Mouse (Mus musculus): ENCODE data around the gene Anapc2. TPM values are rescaled to one million over a fixed set of nuclear protein-coding genes. Genes with fewer than 3 reads are reported as not detected.
"Not testable (repeated sequence)": the region's sequence is repeated elsewhere in the genome, so short reads cannot be mapped to it uniquely, and the experiment has no call there.

The Anapc2 gene
- total RNA-seq, 1 experiment from 2014 or later = 39.0 TPM

DNA sequence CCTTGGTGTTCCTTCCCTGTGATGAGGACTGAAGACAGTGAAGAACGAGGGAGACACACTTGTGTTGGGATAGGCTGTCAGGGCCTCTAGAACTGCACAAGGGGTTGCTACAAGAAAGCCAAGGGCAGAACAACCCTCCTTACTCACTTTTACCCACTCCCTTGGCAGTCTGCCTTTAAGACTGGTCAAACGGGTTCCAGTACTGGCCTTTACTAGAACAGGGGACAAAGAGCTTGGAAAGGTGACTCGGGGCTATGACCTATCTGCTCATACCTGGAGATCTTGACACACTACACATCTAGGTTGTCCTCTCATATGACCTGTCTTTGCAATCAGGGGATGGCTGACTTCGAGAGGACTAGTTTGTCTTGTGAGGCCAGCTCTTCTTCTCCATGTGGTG, 34.8 kb upstream of the Anapc2 start:
- no peak for ATAC-seq (replicated peaks in 1 of 2; ENCODE audit: insufficient read depth in 1 of 2, low FRiP score in 2 of 2, low TSS enrichment in 1 of 2, low read depth in 1 of 2, poor library complexity in 2 of 2, severe bottlenecking in 2 of 2)

- ATAC-seq (replicated peaks in 1 of 2; ENCODE audit: insufficient read depth in 1 of 2, low FRiP score in 2 of 2, low TSS enrichment in 1 of 2, low read depth in 1 of 2, poor library complexity in 2 of 2, severe bottlenecking in 2 of 2) = no peak
Measured at GRCm38 (mm10) chr2:25238106-25238505, 34.2 kb upstream of the Anapc2 start.

- no peak for ATAC-seq (replicated peaks in 1 of 2; ENCODE audit: insufficient read depth in 1 of 2, low FRiP score in 2 of 2, low TSS enrichment in 1 of 2, low read depth in 1 of 2, poor library complexity in 2 of 2, severe bottlenecking in 2 of 2)
Measured at GRCm38 (mm10) chr2:25239766-25240165, 32.5 kb upstream of the Anapc2 start.

DNA sequence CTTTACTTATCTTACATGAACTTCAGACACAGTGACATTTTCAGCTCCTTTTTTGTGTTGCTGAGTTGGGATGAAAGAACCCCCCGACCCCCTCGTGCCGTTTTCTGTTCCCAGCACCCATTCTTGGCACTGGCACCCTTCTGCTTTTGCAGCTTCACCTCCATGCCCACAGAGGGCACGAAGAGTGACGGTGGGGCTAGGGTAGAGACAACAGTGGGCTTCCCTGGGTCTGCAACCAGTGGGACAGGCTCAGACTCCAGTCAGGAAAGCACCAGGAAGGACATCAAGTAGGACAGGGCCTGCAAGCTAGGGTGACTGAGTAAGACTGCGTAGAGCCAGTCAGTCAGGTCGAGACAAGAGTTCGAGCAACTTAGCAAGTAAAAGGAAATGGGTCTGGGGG, 32.0 kb upstream of the Anapc2 start:
- no peak for ATAC-seq (replicated peaks in 1 of 2; ENCODE audit: insufficient read depth in 1 of 2, low FRiP score in 2 of 2, low TSS enrichment in 1 of 2, low read depth in 1 of 2, poor library complexity in 2 of 2, severe bottlenecking in 2 of 2)

GRCm38 (mm10) chr2:25240723-25241437, 31.4 kb upstream of the Anapc2 start:
- ATAC-seq (replicated peaks in 1 of 2; ENCODE audit: insufficient read depth in 1 of 2, low FRiP score in 2 of 2, low TSS enrichment in 1 of 2, low read depth in 1 of 2, poor library complexity in 2 of 2, severe bottlenecking in 2 of 2) = peak; percentile 48 to 68; a peak in 3 of 4 replicates

- no peak for ATAC-seq (replicated peaks in 1 of 2; ENCODE audit: insufficient read depth in 1 of 2, low FRiP score in 2 of 2, low TSS enrichment in 1 of 2, low read depth in 1 of 2, poor library complexity in 2 of 2, severe bottlenecking in 2 of 2)
Measured at GRCm38 (mm10) chr2:25241438-25241775, 30.9 kb upstream of the Anapc2 start.

DNA sequence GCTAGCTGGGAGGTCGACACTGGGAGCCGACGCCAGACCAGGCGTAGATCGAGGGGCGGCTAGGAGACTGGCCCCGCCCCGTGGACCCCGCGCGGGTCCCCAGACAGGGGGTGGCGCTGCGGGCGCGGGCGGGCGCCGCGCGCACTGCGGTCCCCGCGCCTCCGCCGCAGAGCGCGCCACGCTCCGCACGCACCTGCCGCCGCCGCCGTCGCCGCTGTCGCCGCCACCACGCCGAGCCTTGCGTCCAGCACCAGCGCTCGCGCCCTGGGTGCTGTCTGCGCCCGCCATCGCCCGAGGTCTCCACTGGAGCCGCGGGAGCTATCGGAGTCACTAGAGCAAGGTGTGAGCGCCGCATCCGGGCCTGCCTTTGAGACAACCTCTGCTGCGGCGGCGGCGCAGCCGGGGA, 30.2 kb upstream of the Anapc2 start, which contains the start of the genes Rnf208 and Cysrt1:
Gene Rnf208, plus strand, starts transcription at position 155 of the 406 bp plus-strand sequence.
Gene Cysrt1, minus strand, starts transcription at position 352 of the 406 bp plus-strand sequence.
- ATAC-seq (replicated peaks in 1 of 2; ENCODE audit: insufficient read depth in 1 of 2, low FRiP score in 2 of 2, low TSS enrichment in 1 of 2, low read depth in 1 of 2, poor library complexity in 2 of 2, severe bottlenecking in 2 of 2) = no peak

DNA sequence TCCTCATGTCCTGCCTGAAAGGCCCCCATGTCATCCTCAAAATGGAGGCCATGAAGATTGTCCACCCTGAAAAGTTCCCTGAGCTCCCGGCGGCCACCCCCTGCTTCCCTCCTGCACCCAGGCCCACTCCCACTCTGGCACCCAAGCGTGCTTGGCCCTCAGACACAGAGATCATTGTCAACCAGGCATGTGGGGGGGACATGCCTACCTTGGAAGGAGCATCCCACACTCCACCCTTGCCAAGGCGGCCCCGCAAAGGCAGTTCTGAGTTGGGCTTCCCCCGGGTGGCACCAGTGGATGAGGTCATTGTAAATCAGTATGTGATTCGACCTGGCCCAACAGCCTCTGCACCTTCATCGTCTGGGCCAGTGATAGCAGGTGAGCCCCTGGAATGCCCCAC, 28.9 kb upstream of the Anapc2 start:
- no peak for ATAC-seq (replicated peaks in 1 of 2; ENCODE audit: insufficient read depth in 1 of 2, low FRiP score in 2 of 2, low TSS enrichment in 1 of 2, low read depth in 1 of 2, poor library complexity in 2 of 2, severe bottlenecking in 2 of 2)

GRCm38 (mm10) chr2:25244144-25244543, 28.1 kb upstream of the Anapc2 start:
- no peak for ATAC-seq (replicated peaks in 1 of 2; ENCODE audit: insufficient read depth in 1 of 2, low FRiP score in 2 of 2, low TSS enrichment in 1 of 2, low read depth in 1 of 2, poor library complexity in 2 of 2, severe bottlenecking in 2 of 2)

DNA sequence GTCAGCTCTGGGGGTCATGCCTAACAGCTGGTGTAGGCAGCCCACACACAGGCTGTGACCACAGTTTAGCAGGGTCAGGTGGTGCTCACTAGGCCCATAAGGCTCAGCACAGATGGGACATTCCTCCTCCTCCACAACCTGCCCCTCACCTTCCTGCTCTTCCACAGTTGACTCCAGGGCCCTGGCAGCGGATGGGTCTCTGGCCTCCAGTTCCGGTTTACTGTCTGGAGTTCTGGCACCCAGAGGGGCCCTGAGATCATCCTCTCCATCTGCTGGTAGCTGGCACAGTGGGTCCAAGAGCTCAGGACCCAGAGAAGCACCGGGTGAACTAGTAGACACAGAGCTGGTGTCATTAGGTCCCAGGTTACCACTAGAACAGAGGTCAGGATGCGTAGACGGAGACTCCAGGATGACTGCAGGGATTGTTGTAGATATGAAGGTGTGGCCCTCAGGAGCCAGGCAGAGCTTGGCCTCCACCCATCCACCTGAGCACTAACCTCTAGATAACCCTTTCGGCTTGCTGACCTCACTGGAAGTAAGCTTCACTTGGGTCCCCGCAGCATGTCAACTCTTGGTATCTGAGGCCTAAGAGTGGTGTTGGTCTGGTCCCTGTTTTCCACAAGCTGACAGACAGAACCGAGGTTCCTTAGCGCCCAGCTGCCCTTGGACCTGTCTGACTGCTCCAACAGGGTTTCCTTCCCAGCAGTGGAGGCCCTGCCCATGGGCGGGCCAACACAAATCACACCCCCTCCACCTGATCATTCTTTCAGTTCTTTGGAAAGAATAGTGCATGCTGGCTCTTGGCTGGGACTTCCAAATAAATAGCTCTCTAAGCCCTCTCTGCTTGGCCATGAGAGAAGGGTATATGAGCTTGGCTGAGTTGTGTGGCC, 25.9 kb upstream of the Anapc2 start, which contains the start of gene AL732309.1:
Gene AL732309.1, minus strand, starts transcription at position 681 of the 890 bp plus-strand sequence.
- ATAC-seq (replicated peaks in 1 of 2; ENCODE audit: insufficient read depth in 1 of 2, low FRiP score in 2 of 2, low TSS enrichment in 1 of 2, low read depth in 1 of 2, poor library complexity in 2 of 2, severe bottlenecking in 2 of 2) = no peak

DNA sequence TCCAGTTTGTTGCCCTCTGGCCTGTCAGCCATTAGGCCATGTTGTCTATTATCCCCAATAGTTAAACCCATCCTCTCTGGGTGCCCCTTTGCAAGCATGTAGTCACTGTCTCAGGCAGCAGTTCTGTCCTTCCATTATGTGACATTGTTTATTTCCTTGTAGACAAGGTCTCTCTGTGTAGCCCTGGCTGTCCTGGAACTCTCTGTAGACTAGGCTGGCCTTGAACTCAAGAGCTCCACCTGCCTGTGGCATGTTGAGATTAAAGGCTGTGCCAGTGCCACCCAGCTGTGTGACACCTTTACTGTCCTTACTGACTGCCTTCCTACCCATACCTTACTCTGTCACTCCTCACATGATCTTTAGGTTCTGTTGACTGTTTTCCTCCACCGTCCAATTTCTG, 19.9 kb upstream of the Anapc2 start:
- no peak for ATAC-seq (replicated peaks in 1 of 2; ENCODE audit: insufficient read depth in 1 of 2, low FRiP score in 2 of 2, low TSS enrichment in 1 of 2, low read depth in 1 of 2, poor library complexity in 2 of 2, severe bottlenecking in 2 of 2)

GRCm38 (mm10) chr2:25255284-25255779, 16.9 kb upstream of the Anapc2 start, which contains the start of gene Tmem203:
Gene Tmem203 (plus strand): TSS chr2:25255439.
- ATAC-seq (replicated peaks in 1 of 2; ENCODE audit: insufficient read depth in 1 of 2, low FRiP score in 2 of 2, low TSS enrichment in 1 of 2, low read depth in 1 of 2, poor library complexity in 2 of 2, severe bottlenecking in 2 of 2) = peak; percentile 77 to 93

- 0 out of 4 replicates have a peak, but pooled peaks of 1 of the 2 experiments have one; percentile 35 for ATAC-seq (replicated peaks in 1 of 2; ENCODE audit: insufficient read depth in 1 of 2, low FRiP score in 2 of 2, low TSS enrichment in 1 of 2, low read depth in 1 of 2, poor library complexity in 2 of 2, severe bottlenecking in 2 of 2)
Measured at GRCm38 (mm10) chr2:25256443-25257109, 15.7 kb upstream of the Anapc2 start.

DNA sequence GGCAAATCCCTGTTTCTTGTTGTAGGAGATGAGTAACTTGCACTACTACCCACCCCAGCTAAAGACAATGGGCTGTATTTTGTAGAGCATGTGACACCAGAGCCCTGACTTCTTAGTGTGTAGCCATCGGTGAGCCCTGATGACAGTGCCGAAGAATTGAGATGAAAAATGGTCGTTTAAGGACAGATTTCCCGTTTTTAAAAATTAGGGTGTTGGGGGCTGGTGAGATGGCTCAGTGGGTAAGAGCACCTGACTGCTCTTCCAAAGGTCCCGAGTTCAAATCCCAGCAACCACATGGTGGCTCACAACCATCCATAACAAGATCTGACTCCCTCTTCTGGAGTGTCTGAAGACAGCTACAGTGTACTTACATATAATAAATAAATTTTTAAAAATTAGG, 15.0 kb upstream of the Anapc2 start:
- ATAC-seq (replicated peaks in 1 of 2; ENCODE audit: insufficient read depth in 1 of 2, low FRiP score in 2 of 2, low TSS enrichment in 1 of 2, low read depth in 1 of 2, poor library complexity in 2 of 2, severe bottlenecking in 2 of 2) = not testable (repeated sequence)

DNA sequence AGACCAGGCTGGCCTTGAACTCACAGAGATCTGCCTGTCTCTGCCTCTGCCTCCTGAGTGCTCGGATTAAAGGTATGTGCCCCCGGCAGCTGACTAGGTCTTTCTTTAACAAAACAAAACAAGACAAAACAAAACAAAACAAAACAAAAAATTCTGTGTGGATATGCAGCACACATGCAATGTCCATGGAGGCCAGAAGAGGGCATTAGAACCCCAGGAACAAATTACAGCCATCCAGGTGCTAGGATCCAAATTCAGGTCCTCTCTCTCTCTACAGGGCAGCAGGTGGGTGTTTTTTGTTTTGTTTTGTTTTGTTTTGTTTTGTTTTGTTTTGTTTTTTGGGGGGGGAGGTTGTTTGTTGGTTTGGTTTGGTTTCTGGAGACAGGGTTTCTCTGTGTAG, 13.4 kb upstream of the Anapc2 start:
- ATAC-seq (replicated peaks in 1 of 2; ENCODE audit: insufficient read depth in 1 of 2, low FRiP score in 2 of 2, low TSS enrichment in 1 of 2, low read depth in 1 of 2, poor library complexity in 2 of 2, severe bottlenecking in 2 of 2) = no peak

GRCm38 (mm10) chr2:25261870-25262269, 10.4 kb upstream of the Anapc2 start:
- ATAC-seq (replicated peaks in 1 of 2; ENCODE audit: insufficient read depth in 1 of 2, low FRiP score in 2 of 2, low TSS enrichment in 1 of 2, low read depth in 1 of 2, poor library complexity in 2 of 2, severe bottlenecking in 2 of 2) = no peak

DNA sequence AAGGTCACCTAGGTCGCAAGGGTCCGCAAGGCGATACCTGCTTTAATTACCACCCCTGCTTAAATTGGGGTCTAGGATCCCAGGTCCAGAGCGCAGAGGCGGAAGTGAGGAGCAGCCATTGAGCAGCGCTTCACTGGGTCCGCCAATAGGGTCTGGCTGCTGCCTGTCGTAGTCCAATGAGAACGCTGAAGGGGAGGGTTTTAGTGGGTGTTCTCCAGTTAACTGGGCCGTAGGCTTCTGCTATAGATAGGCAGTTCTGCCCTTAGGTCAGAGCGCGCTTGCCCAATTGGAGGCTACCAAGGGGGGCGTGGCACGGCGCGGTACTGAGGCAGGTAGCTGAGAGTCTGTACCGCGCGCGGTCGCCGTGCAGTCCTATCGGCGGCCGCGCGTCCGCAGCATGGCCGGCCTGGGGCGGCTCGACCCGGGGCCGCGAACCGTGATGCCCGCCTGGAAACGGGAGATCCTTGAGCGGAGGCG, 9.9 kb upstream of the Anapc2 start, which contains the start of gene Tprn:
Gene Tprn, plus strand, starts transcription at position 328 of the 477 bp plus-strand sequence.
- ATAC-seq (replicated peaks in 1 of 2; ENCODE audit: insufficient read depth in 1 of 2, low FRiP score in 2 of 2, low TSS enrichment in 1 of 2, low read depth in 1 of 2, poor library complexity in 2 of 2, severe bottlenecking in 2 of 2) = peak; percentile 98

Data from hematopoietic stem cell, adult 5-6 weeks (primary cell).